Mouse (Mus musculus) adrenal gland, postnatal 14 days (tissue): ENCODE measurements around the gene Nup62cl. TPM values are rescaled to one million over a fixed set of nuclear protein-coding genes. Genes with fewer than 3 reads are reported as not detected.

Experiments used
- DNase-seq: peaks from one replicate; pipeline ENCODE4 v3.0.0; 2021; ENCODE audit warnings: mixed read lengths
- long read RNA-seq, 2 experiments: library from polyadenylated mRNA; stranded (forward); transcript quantifications; one replicate each; pipeline ENCODE4 v2.0.0; 2021
- total RNA-seq: library from RNA; stranded (reverse); gene quantifications from 2 replicates; pipeline ENCODE4 v1.2.3, GENCODE M21; 2021

The Nup62cl gene
- total RNA-seq, result 9.9 and 13.7 TPM in 2 replicates
- long read RNA-seq, experiment 1, partial matches to known transcripts, result 0 of 7 reads
- long read RNA-seq, experiment 1, other reads (novel, unspliced or antisense), result 5 of 7 reads
- long read RNA-seq, experiment 2, partial matches to known transcripts, result 0 of 10 reads
- long read RNA-seq, experiment 2, other reads (novel, unspliced or antisense), result 6 of 10 reads

DNA sequence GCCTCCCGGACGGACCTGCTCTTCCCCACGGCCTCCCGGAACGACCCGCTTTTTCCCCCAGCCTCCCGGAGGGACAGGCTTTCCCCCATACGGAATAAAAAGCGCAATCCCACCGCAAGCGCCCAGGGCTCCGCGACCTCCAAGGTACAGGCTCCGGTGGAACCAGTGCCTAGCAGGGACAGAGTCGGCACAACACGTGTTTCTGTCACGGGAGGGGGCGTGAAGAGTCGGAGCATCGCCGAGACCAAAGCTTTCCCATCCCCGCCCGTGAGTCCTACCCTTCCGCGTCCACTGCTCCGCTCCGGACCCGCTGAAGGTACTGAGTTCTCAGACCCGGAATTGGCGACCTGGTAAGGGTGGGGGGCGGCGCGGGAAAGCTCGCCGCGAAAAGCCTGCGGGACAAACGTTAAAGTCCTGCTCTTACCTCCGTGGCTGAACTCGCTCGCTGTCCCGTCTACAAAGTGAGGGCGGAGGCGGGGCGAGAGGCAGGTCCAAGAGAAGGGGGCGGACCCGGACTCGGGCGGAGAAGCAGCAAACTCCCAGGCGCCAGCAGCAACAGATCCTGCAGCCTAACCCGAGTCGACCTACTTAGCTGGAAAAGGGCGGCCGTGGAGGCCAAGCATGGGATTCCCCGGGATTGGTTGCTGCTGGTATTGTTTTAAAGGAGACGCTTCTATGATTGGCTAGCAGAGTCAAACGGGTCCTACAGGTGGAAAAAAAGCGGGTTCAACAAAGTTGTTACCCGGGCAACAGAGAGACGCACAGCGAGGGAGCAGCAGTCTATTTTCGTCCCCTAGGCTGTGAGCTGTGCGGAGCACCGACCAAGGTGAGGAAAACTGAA, at the start of gene Nup62cl, which contains the start of gene Pih1h3b:
Gene Nup62cl (minus strand): TSS at position 578 of the 841 bp plus-strand sequence.
Gene Pih1h3b (plus strand): TSS at position 745 of the 841 bp plus-strand sequence.
- peak; percentile 84 for DNase-seq

DNA sequence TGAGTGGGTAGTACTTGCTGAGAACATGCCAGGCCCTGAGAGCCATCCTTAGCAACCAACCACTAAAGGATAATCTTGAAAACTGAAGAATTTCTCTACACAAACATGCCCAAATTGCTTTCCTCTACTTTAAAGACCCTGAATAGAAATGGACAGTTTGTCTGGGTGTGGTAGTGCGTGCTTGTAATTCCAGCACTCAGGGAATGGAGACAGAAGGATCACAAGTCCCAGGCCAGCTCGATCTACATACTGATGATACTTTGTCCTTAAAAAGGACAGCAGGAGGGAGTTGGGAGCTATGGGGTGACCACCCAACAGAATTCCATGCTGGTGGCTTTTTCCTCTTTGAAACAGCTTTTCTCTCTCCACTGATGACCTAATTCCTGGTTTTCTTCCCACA, 31.6 kb upstream of the Nup62cl start:
- DNase-seq, result no peak

DNA sequence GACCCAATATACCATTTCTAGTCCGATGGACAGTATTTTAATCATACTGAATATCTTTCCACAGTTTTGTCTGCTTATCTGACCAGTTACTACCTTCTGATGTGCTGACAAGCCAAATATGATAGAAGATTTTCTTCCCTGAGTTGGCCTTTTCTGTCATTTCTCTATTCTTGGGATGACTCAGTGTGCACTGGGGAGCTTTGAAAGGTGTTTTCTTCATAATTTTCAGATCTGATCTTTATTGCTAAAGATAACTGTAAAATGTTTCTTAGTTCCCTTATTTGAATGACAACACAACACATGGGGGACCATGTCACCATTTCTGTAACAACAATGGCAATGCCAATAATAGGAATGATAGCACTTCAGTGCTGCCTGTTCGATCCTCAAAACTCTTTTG, 20.0 kb upstream of the Nup62cl start:
- no peak for DNase-seq

DNA sequence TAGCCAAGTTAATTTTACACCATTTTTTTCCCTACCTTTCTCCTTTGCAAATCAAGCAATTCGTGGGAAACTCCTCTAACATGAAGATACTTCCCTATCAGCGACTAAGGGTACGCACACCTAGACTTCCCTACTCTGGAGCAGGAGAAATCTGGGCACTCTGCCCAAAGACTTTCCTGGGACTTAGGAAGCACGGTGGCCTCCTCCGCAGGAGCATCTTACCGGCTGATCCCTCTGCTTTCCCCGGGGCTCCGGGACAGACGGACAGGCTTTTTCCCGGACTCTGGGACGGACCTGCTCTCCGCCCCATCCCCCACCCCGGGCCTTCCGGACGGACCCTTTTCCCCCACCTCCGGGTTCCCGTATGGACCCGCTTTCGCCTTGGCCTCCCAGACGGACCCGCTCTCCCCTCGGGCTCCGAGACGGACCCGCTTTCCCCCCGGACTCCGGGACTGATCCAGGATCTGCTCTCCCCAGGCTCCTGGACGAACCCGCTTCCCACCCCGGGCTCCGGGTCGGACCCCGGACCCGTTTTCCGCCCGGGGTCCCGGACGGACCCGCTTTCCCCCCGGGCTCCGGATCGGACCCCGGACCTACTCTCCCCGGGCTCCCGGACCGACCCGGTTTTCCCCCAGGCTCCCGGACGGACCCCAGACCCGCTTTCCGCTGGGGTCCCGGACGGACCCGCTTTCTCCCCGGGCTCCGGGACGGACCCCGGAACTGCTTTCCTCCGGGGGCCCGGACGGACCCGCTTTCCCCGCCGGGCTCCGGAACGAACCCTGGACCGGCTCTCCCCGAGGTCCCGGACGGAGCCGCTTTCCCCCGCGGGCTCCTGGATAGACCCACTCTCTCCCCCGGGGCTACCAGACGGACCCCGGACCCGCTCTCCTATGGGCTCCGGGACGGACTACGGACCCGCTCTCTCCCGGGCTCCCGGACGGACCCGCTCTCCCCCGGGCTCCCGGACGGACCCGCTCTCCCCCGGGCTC, 1.3 kb downstream of the Nup62cl start:
- peak; percentile 31 for DNase-seq

DNA sequence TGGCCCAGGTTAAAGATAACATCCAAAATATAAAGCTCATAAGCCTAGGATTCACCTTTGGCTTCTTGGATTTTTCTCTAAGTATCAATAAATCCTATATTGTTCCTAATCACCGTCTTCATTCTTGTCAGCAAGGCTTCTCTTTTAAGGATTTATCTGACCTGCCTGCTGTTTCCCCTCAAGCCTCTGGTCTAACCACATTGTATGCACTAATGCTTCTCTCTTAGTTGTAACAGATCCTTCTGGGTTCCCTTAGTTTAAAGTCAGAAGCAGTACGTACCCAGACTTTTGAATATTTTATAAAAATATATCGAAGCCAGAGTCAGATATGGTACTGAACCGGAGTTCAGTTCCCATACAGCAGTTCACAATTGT, 63.8 kb downstream of the Nup62cl start:
- DNase-seq, result no peak

DNA sequence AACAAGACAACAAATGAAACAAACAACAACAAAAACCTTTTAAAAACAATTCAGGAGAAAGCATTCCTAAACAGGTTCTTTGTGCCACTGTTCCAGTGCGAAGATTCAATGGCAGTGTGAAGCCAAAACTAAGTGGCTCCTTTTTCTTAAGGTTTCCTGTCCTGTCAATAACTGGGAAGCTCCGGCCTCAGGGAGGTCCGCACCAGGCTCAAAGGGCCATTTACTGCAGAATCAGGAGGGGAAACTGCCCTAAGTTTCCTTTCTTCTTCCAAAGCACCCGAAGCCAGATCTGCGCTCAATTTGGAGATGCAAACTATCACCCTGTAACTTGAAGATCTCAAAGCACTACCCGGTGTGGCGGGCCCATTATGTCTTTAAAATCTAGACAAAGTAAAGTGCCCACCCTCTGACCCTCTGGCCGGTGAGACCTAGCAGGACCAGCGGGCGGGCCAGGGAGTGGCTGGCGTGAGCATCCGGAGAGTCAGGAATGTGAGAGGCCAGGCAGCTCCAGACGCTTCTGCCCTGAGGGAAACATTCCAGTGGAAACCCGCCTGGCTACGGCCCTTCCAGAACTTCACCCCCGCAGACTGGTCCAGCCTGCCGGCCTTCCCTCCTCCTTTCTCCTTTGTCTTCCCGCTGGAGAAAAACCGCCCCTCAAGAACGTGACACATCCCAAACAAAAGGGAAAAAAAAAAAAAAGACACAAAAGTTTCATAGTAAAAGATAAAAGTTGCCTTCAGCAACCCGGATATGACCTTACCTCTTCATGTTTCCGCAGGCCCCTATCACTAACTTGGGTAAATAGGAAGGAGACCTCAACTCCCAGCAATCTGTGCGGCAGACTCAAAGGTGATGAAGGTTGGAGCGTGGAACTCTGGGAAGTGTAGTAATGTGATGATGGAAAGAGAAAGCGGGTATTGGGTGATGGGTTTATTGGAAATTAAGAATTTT, 64.5 kb downstream of the Nup62cl start, which contains the start of gene Rbm41:
Gene Rbm41 (minus strand): TSS at position 856 of the 951 bp plus-strand sequence.
- peak; percentile 45 for DNase-seq

DNA sequence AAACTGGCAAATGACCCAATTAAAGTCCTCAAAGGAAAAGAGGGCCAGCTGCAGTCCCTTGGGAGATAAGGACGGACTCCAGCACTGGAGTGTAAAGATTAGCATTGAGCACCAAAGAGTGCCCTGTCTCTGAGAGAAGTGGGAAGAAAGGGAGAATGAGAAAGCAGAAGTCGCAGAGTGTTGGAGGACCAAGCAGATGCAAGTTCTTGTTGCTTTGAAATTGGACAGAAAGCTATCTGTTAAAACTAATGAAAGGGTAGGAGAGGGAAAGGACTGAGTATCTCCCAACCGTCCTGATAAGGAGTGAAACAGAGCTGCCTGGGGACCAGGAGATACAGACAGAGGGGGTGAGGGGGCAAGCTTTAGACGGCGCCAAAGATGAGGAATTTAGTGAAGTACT, 80.4 kb downstream of the Nup62cl start:
- no peak for DNase-seq

Other genes starting within 250 kb of the Nup62cl start
- gene Morc4, start 191.0 kb downstream of the Nup62cl start, total RNA-seq, result 5.9 and 9.2 TPM in 2 replicates
- 8.1 and 9.8 TPM in 2 replicates for gene Rbm41, start 64.1 kb downstream of the Nup62cl start, total RNA-seq
- gene Pih1h3b, start 167 bp upstream of the Nup62cl start, total RNA-seq, result not detected in 2 replicates